Mouse (Mus musculus) kidney, adult 2 months (tissue): Measurements from ENCODE around the gene Dync1i1.

Source experiments
- CTCF ChIP-seq: fragments of 200-500 bp; conservative IDR thresholded peaks from 2 replicates; pipeline ENCODE4 v1.5.1; 2011; ENCODE audit warnings: low read depth, mild to moderate bottlenecking, control low read depth, low read length, moderate library complexity, mixed read lengths; ENCODE audit not compliant: insufficient read depth, insufficient read length
- POLR2A ChIP-seq: fragments of 200-500 bp; IDR thresholded peaks from one replicate; pipeline ENCODE4 v1.6.1; 2011; ENCODE audit warnings: low read depth, low read length, control low read depth

DNA sequence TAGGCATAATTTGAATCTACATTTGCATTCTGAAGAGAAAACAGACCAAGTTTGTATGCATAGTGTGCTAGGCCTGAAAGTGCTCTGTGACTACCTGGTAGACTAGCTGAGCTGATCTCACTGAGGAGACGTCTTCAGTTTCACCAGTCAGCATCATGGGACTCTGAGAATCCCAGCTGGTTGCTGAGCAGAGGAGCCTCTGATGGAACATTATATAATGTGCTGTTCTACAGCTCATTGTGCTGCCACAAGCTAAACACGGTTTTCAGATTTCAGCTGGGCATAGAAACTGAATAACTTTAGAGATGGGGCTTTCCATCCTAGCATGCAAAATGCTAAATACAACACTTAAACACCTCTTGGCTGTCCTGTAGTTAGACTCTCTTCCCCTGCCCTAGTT, 285.9 kb downstream of the Dync1i1 start:
- TF ChIP-seq POLR2A, result no peak
- TF ChIP-seq CTCF, result no peak
